In the genomic region with DNA sequence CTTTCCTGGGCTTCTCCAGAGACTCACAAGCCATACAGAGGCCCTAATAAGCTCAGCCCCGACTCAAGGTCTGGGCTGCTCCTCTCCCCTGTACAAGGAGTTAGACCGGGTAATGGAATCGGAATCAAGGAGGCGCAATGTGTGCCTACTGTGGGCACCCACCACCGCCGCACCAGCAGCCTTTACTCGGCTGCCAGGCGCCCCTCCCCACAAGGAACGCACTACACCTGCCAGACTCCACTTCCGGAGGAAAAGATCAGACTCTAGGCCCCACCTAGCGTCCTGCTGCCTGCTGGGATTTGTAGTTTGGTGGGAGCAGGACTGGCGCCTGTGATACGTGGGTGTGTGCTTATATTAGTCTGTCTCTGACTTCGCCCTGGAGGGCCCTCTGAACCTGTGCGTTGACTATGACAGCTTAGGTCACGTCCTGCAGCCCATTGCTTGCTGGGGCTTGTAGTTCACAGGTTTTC, we compare ENCODE assay signal across 8 mouse cellular contexts. TPM values are rescaled to one million over a fixed set of nuclear protein-coding genes. Genes with fewer than 3 reads are reported as not detected.
DNase-seq lines count a peak whose midpoint lies in the region; ATAC-seq lines count a peak whose summit lies in the region.

No protein-coding gene starts in this region.

- peak overlapping the region; percentile 49 for H3K4me3 ChIP-seq in hindbrain, embryonic 11.5 days (ENCODE audit: low read depth, low read length)

- ATAC-seq in frontal cortex, adult (ENCODE audit: low TSS enrichment), result peak; percentile 94
- ATAC-seq in hindbrain, embryonic 11.5 days (ENCODE audit: low FRiP score), result peak; percentile 91

- DNase-seq in MN1 (ENCODE audit: low spot score), result peak; percentile 89
- peak; percentile 96 for DNase-seq in cerebellum, adult 9-10 months
- DNase-seq in hindbrain, embryonic 11.5 days (ENCODE audit: low spot score), result peak; percentile 81
- peak; percentile 77 to 86 for DNase-seq in layer of hippocampus, postnatal 10 days (ENCODE audit: low spot score in 2 of 2)
- DNase-seq in lung, postnatal 10 days, result peak; percentile 92
- DNase-seq in ovary, postnatal 36 days (ENCODE audit: low spot score), result peak; percentile 79
- peak; percentile 87 for DNase-seq in thymus, postnatal 25 days

- H3K27me3 ChIP-seq in hindbrain, embryonic 11.5 days (ENCODE audit: control insufficient read depth, insufficient read depth, low read length), result no peaks in the 10 kb centered on the region

- peaks cover 2% of the 10 kb centered on the region; the same call in 1 of the 2 replicates for H3K4me1 ChIP-seq in hindbrain, embryonic 11.5 days (replicated peaks; ENCODE audit: control insufficient read depth, insufficient read depth, low read length)

- peak overlapping the region; percentile 73 for H3K9ac ChIP-seq in hindbrain, embryonic 11.5 days (ENCODE audit: low read depth, low read length)

- H3K27ac ChIP-seq in hindbrain, embryonic 11.5 days (ENCODE audit: low read depth, low read length), result no peak overlapping the region

- no peaks in the 10 kb centered on the region for H3K36me3 ChIP-seq in hindbrain, embryonic 11.5 days (ENCODE audit: control insufficient read depth, insufficient read depth, low read length)

- H3K9me3 ChIP-seq in hindbrain, embryonic 11.5 days (ENCODE audit: control insufficient read depth, low read length), result no peaks in the 10 kb centered on the region

- WGBS in hindbrain, embryonic 11.5 days, result 6% methylated on average over 16 of the region's 16 CpGs

- peak overlapping the region; percentile 81 for H3K4me2 ChIP-seq in hindbrain, embryonic 11.5 days (replicated peaks; ENCODE audit: low read depth, low read length)

RNA-seq across cellular contexts. Expression of gene Capg, which starts 5.6 kb away (rescaled TPM):
- 10.4 TPM in 2 replicates for polyA plus RNA-seq in hindbrain, embryonic 11.5 days (2014; fragmentation: Nextera tagmentation; extraction: Ambion mirVana)
- total RNA-seq in layer of hippocampus, postnatal 10 days (2021), result 1 to 10 TPM; 2.1 to 3.4 TPM

RNA-seq across cellular contexts. Expression of gene Sh2d6, which starts 17.1 kb away (rescaled TPM):
- polyA plus RNA-seq in hindbrain, embryonic 11.5 days (2014; fragmentation: Nextera tagmentation; extraction: Ambion mirVana), result 0.45 and 0.66 TPM in 2 replicates
- under 1 TPM; 0.67 to 0.78 TPM for total RNA-seq in layer of hippocampus, postnatal 10 days (2021)

RNA-seq across cellular contexts. Expression of gene Elmod3, which starts 59.6 kb away (rescaled TPM):
- polyA plus RNA-seq in hindbrain, embryonic 11.5 days (2014; fragmentation: Nextera tagmentation; extraction: Ambion mirVana), result 17.7 and 18.5 TPM in 2 replicates
- 10 to 100 TPM; 19.1 to 19.7 TPM for total RNA-seq in layer of hippocampus, postnatal 10 days (2021)

RNA-seq across cellular contexts. Expression of gene Retsat, which starts 59.7 kb away (rescaled TPM):
- 6.0 and 7.4 TPM in 2 replicates for polyA plus RNA-seq in hindbrain, embryonic 11.5 days (2014; fragmentation: Nextera tagmentation; extraction: Ambion mirVana)
- 10 to 100 TPM; 34.3 to 35.6 TPM for total RNA-seq in layer of hippocampus, postnatal 10 days (2021)
